Mouse (Mus musculus) embryonic fibroblast, embryonic 13.5 days (primary cell): ENCODE results near the gene Tnfsf15.

Experiments used
- CTCF ChIP-seq: IDR thresholded peaks from 2 replicates; pipeline ENCODE4 v1.5.1; 2011; ENCODE audit warnings: mild to moderate bottlenecking, control low read depth, low read length, moderate library complexity, borderline replicate concordance; ENCODE audit not compliant: insufficient read depth
- POLR2A ChIP-seq: IDR thresholded peaks from 2 replicates; pipeline ENCODE4 v1.6.1; 2011; ENCODE audit warnings: low read depth, mild to moderate bottlenecking, control low read depth, low read length, moderate library complexity

DNA sequence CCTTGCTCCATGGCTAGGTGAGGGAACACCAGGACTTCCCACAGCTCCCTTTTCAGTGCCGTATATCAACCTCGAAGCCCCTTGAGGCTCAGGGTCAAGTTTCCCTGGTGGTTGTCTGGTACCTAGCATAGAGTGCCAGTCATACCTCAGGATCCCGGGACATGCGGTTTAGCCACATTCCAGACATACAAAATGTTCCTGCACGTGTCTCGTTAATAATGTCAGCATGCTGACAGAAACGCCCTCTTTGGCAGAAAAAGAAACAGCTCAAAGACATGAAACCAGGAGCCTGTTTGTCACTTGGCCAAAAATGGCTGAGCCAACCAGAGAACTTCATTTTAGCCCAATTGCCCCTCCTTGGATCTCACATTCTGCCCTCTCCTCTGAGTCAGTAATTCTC, 2.8 kb downstream of the Tnfsf15 start:
- TF ChIP-seq CTCF: no peak
- no peak for TF ChIP-seq POLR2A
